Mouse (Mus musculus): Measurements from ENCODE around the gene Ptpre. TPM values are rescaled to one million over a fixed set of nuclear protein-coding genes. Genes with fewer than 3 reads are reported as not detected.

Gene Ptpre
- polyA plus RNA-seq, 1 experiment, result not detected

DNA sequence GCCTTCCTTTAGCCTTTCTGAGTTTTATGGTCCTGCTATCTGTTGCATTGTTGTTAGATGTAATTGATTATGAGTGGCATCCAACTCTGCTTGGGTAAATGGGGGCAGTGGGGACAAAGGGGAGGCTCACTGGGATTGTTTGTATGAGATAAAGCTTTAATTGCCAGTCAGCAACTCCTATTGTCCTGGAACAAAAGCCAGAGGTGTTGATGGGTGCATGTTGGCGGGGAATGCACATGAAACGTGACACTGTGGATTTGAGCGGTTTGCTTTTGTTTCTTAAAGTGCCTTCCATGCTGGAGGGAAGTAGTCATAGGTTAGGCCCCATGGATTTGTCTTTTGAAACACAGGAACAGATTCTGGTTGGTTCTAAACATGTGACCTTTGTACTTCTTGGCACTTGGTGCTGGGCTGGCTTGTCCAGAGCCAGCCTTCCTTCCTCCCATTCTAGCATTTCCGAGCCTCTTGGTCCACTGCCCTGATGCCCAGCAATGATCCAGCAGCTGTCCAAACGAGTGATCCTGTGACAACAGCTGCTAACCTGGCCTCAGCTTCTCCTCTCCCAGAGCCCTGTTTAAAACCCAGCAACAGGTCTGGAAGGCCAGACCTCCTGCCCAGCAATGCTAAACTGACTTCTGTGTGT lies 65.7 kb downstream of the Ptpre start:
- TF ChIP-seq CTCF (IDR thresholded peaks at IDR 0.05; ENCODE audit: insufficient read depth, low read depth, low read length) (no peak), POLR2A (IDR thresholded peaks at IDR 0.05; ENCODE audit: insufficient read depth, low read depth, low read length) (no peak)

DNA sequence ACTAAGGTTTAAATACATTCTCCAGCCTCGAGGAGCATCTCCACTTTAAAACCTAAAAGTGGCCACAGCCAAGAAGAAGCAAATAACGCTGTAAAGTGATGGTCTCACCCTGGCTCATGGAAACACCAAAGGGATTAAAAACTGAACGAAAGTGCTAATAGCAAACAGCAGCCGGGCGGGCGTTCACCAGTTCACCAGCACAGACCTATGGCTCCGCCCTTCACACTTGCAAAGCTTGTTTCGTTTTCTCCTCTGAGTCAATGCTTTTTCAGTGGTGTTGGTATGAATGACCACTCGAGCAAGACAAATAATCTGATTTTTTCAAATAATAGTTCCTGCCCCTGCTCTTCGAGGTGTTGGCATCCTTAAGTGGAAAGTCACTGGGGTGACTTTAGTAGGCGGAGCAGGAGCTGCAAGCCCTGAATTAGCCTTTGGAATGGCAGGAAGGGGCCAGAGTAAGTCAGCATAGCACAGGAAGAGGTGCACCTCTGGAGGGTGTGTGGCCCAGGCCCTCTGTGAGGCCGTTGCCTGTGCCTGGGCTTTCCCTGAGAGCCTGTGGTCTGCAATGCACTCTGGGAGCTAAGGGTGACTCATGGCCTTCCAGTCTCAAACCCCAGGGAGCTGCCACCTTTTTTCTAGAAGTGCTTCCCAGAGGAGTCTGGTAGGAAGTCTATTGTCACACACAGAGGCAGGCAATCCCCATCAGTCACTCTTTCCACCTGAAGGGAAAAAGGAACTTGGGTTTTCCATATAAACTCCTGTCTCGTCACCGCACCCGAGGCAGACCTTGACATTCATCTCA lies 67.9 kb downstream of the Ptpre start:
- 82% methylated on average over 15 of the region's 15 CpGs for WGBS
- no peak overlapping the region for H3K4me3 ChIP-seq (ENCODE audit: insufficient read depth, low read depth, low read length)
- no peak overlapping the region for H3K27ac ChIP-seq (ENCODE audit: insufficient read depth, low read depth, low read length)
- TF ChIP-seq CTCF (IDR thresholded peaks at IDR 0.05; ENCODE audit: insufficient read depth, low read depth, low read length) (no peak), POLR2A (IDR thresholded peaks at IDR 0.05; ENCODE audit: insufficient read depth, low read depth, low read length) (no peak)
- H3K4me1 ChIP-seq (ENCODE audit: control insufficient read depth, insufficient read depth, low read length), result no peaks in the 10 kb centered on the region

More for the DNA sequence above, 65.7 kb downstream of the Ptpre start:
- Histone ChIP-seq H3K27ac (ENCODE audit: insufficient read depth, low read depth, low read length) (no peak overlapping the region), H3K4me1 (ENCODE audit: control insufficient read depth, insufficient read depth, low read length) (no peaks in the 10 kb centered on the region), H3K4me3 (ENCODE audit: insufficient read depth, low read depth, low read length) (no peak overlapping the region)
- WGBS, result 68% methylated on average over 5 of the region's 5 CpGs

DNA sequence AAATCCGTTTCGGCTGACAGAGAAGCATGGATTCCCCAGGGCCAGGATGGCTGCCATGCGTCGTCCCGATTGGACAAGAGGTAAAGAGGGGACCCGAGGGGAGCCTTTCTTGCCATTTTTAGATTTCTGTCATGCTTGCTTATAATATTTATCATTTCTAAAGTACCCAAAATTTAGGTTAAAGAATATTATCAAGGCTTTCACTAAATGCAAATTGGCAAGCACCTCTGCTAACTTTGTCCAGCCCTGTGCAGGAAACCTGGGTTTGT lies 68.5 kb downstream of the Ptpre start:
- TF ChIP-seq POLR2A (IDR thresholded peaks at IDR 0.05; ENCODE audit: insufficient read depth, low read depth, low read length), result no peak
- TF ChIP-seq CTCF (IDR thresholded peaks at IDR 0.05; ENCODE audit: insufficient read depth, low read depth, low read length), result no peak
- H3K27ac ChIP-seq (ENCODE audit: insufficient read depth, low read depth, low read length), result no peak overlapping the region
- H3K4me3 ChIP-seq (ENCODE audit: insufficient read depth, low read depth, low read length), result no peak overlapping the region
- H3K4me1 ChIP-seq (ENCODE audit: control insufficient read depth, insufficient read depth, low read length), result no peaks in the 10 kb centered on the region
- 93% methylated on average over 6 of the region's 6 CpGs for WGBS

DNA sequence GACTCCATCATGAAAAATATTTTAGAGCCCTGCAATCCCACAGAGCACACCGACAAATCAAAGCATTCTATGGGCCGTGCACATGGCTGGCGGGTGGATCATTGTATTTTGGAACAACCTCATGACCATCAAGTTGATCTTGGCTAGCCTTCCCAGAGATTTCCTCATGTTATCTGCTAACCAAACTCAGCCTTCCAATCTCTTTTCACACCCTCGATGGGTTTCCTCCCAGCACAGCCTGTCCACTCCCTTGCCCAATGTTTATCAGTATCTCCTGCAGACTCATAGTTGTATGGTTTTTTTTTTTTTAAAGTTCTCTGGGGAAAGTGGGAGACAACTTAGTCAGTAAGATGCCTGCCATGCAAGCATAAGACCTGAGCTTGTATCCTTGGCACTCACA lies 70.9 kb downstream of the Ptpre start:
- TF ChIP-seq POLR2A (IDR thresholded peaks at IDR 0.05; ENCODE audit: insufficient read depth, low read depth, low read length), result no peak
- TF ChIP-seq CTCF (IDR thresholded peaks at IDR 0.05; ENCODE audit: insufficient read depth, low read depth, low read length), result no peak
- Histone ChIP-seq H3K27ac (ENCODE audit: insufficient read depth, low read depth, low read length) (no peak overlapping the region), H3K4me3 (ENCODE audit: insufficient read depth, low read depth, low read length) (no peak overlapping the region), H3K4me1 (ENCODE audit: control insufficient read depth, insufficient read depth, low read length) (no peaks in the 10 kb centered on the region)
- WGBS, result 79% methylated on average over 4 of the region's 4 CpGs

DNA sequence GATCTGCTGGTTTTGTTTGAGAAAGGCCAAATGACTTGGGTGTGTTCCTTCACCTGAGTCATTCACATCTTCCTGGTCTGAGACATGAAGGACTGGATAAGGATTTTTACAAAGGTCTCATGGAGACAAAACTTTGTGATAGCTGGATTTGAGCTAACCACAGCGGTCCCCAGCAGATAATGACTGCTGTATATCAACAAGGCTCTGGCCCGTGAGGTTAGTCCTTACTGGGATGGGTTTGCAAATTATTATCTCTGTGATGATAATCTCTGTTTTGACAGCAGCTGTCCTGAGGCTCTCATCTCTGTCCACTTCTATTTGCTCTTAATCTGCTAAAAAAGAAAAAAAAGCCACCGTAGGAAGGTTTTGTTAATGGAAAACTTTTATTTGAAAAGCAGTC lies 71.7 kb downstream of the Ptpre start:
- Histone ChIP-seq H3K4me1 (ENCODE audit: control insufficient read depth, insufficient read depth, low read length) (no peaks in the 10 kb centered on the region), H3K4me3 (ENCODE audit: insufficient read depth, low read depth, low read length) (no peak overlapping the region), H3K27ac (ENCODE audit: insufficient read depth, low read depth, low read length) (no peak overlapping the region)
- TF ChIP-seq CTCF (IDR thresholded peaks at IDR 0.05; ENCODE audit: insufficient read depth, low read depth, low read length) (no peak), POLR2A (IDR thresholded peaks at IDR 0.05; ENCODE audit: insufficient read depth, low read depth, low read length) (no peak)
- 82% methylated on average over 3 of the region's 3 CpGs for WGBS

DNA sequence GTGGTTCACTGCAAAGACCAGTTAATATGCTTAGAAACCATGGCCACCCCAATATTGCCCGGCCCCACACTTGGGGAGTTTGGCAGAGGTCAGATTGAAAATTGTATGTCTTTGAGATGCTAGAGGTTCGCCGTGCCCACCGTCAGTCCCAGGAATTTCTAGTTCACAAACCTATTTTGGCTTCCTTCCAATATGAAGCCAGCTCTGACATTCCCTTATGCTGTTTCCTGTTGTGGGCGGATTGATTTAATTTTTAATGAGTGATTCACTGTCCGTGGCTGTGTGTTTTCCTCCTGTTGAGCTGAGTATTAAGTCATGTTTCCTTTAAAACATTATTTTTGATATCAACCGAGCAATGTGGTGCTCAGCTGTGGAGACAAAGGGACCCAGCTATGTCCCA lies 72.4 kb downstream of the Ptpre start:
- Histone ChIP-seq H3K4me3 (ENCODE audit: insufficient read depth, low read depth, low read length) (no peak overlapping the region), H3K4me1 (ENCODE audit: control insufficient read depth, insufficient read depth, low read length) (no peaks in the 10 kb centered on the region), H3K27ac (ENCODE audit: insufficient read depth, low read depth, low read length) (no peak overlapping the region)
- TF ChIP-seq CTCF (IDR thresholded peaks at IDR 0.05; ENCODE audit: insufficient read depth, low read depth, low read length), result no peak
- TF ChIP-seq POLR2A (IDR thresholded peaks at IDR 0.05; ENCODE audit: insufficient read depth, low read depth, low read length), result no peak
- WGBS, result 57% methylated on average over 7 of the region's 7 CpGs

DNA sequence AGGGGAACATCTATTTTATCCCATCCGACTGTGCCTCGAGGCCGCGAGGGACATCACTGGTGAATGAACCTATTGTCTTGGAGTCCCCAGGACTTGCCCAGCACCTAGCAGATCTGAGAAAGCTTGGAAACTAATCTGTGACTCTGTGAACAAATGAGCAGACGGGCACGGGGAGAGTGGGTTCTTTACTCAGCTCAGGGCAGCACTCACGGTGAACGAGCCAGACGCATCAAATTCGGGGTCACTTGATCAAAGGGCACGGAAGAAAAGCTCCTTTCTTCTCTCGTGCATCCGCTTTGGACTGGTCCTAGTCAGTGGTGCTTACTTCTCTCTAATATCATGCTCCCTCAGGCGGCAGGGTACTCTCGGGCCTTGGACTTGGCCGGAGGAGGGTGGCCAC lies 75.0 kb downstream of the Ptpre start:
- Histone ChIP-seq H3K27ac (ENCODE audit: insufficient read depth, low read depth, low read length) (no peak overlapping the region), H3K4me3 (ENCODE audit: insufficient read depth, low read depth, low read length) (no peak overlapping the region)

DNA sequence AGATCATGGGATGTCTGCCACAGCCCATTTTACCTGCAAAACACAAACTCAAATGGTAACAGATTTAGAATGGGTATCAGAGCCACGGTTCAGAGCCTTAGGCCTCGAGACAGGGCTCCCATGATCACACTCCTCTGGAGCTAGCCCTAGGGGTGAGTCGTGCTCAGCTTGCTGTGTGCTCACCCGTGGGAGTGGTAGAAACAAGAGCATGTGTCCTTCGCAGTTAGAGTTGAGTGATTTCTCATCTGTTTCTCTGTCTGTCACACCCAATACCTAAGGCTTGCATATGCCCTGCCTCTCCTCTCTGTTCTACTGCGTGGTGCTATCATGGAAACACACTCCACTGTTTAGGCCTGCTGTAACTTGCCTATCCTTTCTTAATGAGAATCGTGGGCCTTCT lies 75.5 kb downstream of the Ptpre start:
- 81% methylated on average over 7 of the region's 7 CpGs for WGBS
- H3K27ac ChIP-seq (ENCODE audit: insufficient read depth, low read depth, low read length), result no peak overlapping the region
- TF ChIP-seq CTCF (IDR thresholded peaks at IDR 0.05; ENCODE audit: insufficient read depth, low read depth, low read length) (no peak), POLR2A (IDR thresholded peaks at IDR 0.05; ENCODE audit: insufficient read depth, low read depth, low read length) (no peak)
- no peaks in the 10 kb centered on the region for H3K4me1 ChIP-seq (ENCODE audit: control insufficient read depth, insufficient read depth, low read length)
- H3K4me3 ChIP-seq (ENCODE audit: insufficient read depth, low read depth, low read length), result no peak overlapping the region

More for the DNA sequence above, 75.0 kb downstream of the Ptpre start:
- WGBS, result 71% methylated on average over 16 of the region's 16 CpGs
- TF ChIP-seq POLR2A (IDR thresholded peaks at IDR 0.05; ENCODE audit: insufficient read depth, low read depth, low read length) (no peak), CTCF (IDR thresholded peaks at IDR 0.05; ENCODE audit: insufficient read depth, low read depth, low read length) (no peak)
- H3K4me1 ChIP-seq (ENCODE audit: control insufficient read depth, insufficient read depth, low read length), result no peaks in the 10 kb centered on the region

DNA sequence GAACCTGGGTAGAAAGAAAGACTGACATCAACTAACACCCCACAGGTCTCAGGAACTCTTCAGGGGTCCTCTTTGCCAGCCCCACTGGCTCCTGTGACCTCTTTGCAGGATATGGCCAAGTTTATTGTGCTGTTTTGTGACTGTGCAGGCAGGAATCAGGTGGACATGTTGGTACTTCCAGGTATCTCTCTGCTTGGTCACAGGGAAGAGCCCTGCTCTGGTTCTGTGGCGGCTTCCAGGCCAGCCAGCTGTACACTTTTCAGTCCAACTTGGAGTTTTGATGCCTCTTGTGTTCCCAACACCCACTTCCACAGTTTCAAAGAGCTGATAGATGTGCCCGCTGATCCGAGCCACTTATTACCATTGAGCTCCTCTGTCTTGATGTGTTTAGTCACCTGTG lies 76.1 kb downstream of the Ptpre start:
- no peak overlapping the region for H3K4me3 ChIP-seq (ENCODE audit: insufficient read depth, low read depth, low read length)
- WGBS, result 93% methylated on average over 3 of the region's 3 CpGs
- TF ChIP-seq CTCF (IDR thresholded peaks at IDR 0.05; ENCODE audit: insufficient read depth, low read depth, low read length) (no peak), POLR2A (IDR thresholded peaks at IDR 0.05; ENCODE audit: insufficient read depth, low read depth, low read length) (no peak)
- no peak overlapping the region for H3K27ac ChIP-seq (ENCODE audit: insufficient read depth, low read depth, low read length)
- H3K4me1 ChIP-seq (ENCODE audit: control insufficient read depth, insufficient read depth, low read length), result no peaks in the 10 kb centered on the region

Data from olfactory bulb, adult 2 months (tissue).